Mouse (Mus musculus) thymus, adult 2 months (tissue): Measurements from ENCODE around the gene Cygb. TPM values are rescaled to one million over a fixed set of nuclear protein-coding genes. Genes with fewer than 3 reads are reported as not detected.
"Not testable (repeated sequence)": the region's sequence is repeated elsewhere in the genome, so short reads cannot be mapped to it uniquely, and the experiment has no call there.

Source experiments
- DNase-seq: peaks from one replicate; pipeline ENCODE4 v3.0.0; 2021
- H3K27ac ChIP-seq: fragments of 200-500 bp; 2 replicates; pipeline ENCODE4 v1.5.1; 2012; ENCODE audit warnings: low read length, control low read depth; ENCODE audit not compliant: control insufficient read depth, insufficient read depth
- H3K27me3 ChIP-seq: fragments of 200-500 bp; 2 replicates; pipeline ENCODE4 v1.6.1; 2012; ENCODE audit warnings: mild to moderate bottlenecking, low read length, moderate library complexity, mixed read lengths; ENCODE audit not compliant: control insufficient read depth, insufficient read depth
- H3K36me3 ChIP-seq: fragments of 200-500 bp; 2 replicates; pipeline ENCODE4 v1.6.1; 2012; ENCODE audit warnings: mild to moderate bottlenecking, low read length, moderate library complexity; ENCODE audit not compliant: control insufficient read depth, insufficient read depth
- H3K4me1 ChIP-seq: fragments of 200-500 bp; replicated peaks from 2 replicates; pipeline ENCODE4 v1.6.1; 2012; ENCODE audit warnings: low read length; ENCODE audit not compliant: control insufficient read depth, insufficient read depth
- H3K4me3 ChIP-seq: fragments of 200-500 bp; 2 replicates; pipeline ENCODE4 v1.5.1; 2012; ENCODE audit warnings: mild to moderate bottlenecking, low read length, control low read depth, moderate library complexity; ENCODE audit not compliant: control insufficient read depth, insufficient read depth
- CTCF ChIP-seq: fragments of 200-500 bp; IDR thresholded peaks from 2 replicates; pipeline ENCODE4 v1.5.1; 2012; ENCODE audit warnings: mild to moderate bottlenecking, control low read depth, low read length, moderate library complexity, borderline replicate concordance; ENCODE audit not compliant: control insufficient read depth, poor library complexity, insufficient read depth; ENCODE audit errors: extremely low read depth
- POLR2A ChIP-seq: fragments of 200-500 bp; IDR thresholded peaks from 2 replicates; pipeline ENCODE4 v1.6.1; 2012; ENCODE audit warnings: mild to moderate bottlenecking, low read length, control low read depth, moderate library complexity; ENCODE audit not compliant: control insufficient read depth, poor library complexity, insufficient read depth; ENCODE audit errors: extremely low read depth
- WGBS: fragments of 180-500 bp; shearing (Covaris S2); methylation state at CpG from one replicate; pipeline ENCODE4 v1.1.7; 2018; 5-methylcytosine and 5-hydroxymethylcytosine counted together
- polyA plus RNA-seq: library from polyadenylated mRNA; depleted of rRNA; stranded (reverse); fragments of >200 nt; gene quantifications from 2 replicates; pipeline ENCODE4 v1.2.3, GENCODE M21; 2012

Gene Cygb
- polyA plus RNA-seq, 1 experiment, result 14.0 TPM

DNA sequence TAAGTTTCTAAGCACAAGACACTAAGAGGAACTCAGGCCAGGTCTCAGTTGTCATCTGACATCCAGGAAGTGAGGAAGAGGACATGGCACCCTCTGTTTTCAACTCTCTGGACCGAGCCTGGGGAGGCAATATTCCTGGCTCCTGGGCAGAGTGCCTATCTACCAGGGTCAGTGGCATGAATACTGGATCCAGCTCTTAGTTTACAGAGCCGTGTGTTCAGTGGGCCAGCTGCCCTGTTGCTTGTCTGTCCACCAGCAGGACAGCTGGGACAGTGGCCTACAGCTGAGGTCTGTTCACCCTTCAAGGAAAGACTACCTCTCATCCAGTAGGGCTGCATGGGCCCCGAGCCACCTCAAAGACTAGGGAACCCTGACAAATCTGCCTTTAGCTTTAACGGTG is 27.0 kb upstream of the Cygb start:
- Histone ChIP-seq H3K36me3 (peaks cover 10% of the 10 kb centered on the region), H3K27me3 (no peaks in the 10 kb centered on the region), H3K4me3 (no peak overlapping the region), H3K4me1 (no peaks in the 10 kb centered on the region), H3K27ac (no peak overlapping the region)
- TF ChIP-seq POLR2A (no peak), CTCF (no peak)
- no peak for DNase-seq
- WGBS, result 93% methylated on average over 4 of the region's 4 CpGs

DNA sequence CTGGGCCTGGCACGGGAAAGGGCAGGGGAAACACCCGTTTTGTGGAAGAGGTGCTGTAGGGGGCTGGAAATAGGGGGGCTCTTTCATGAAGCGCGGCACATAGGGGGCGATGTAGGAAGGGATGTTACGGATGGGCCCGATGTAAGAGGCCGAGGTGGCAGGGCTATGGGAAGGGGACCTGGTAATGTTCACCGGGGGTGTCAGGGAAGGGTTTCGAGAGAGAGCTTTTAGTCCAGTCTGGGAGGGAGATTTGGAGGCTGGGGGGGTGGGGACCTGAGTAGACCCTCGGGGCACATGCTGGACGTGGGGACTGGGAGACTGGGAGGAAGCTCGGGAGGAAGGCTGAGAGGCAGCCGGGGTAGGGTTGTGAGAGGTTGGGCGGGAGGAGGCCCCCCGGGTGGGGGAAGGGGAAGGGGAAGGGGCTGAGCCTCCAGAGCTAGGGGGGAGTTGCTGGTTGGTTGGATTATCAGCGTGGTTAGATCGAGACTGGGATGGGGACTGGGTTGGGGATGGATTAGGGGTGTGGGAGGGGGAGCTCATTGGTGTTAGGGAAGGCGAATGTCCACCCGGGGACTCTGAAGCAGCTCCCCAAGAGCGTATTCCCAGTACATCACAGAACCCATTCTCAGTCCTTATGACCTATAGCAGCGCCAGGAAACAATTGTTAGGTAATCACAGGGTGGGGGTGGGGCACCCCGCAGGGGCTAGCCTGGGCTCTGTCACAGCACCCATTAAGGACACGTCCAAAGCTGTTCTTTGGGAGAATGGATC is 26.4 kb upstream of the Cygb start:
- Histone ChIP-seq H3K27me3 (no peaks in the 10 kb centered on the region), H3K4me1 (no peaks in the 10 kb centered on the region), H3K36me3 (peaks cover 16% of the 10 kb centered on the region), H3K27ac (no peak overlapping the region), H3K4me3 (no peak overlapping the region)
- WGBS, result 94% methylated on average over 24 of the region's 24 CpGs
- TF ChIP-seq POLR2A, result no peak
- no peak for TF ChIP-seq CTCF
- DNase-seq, result no peak

DNA sequence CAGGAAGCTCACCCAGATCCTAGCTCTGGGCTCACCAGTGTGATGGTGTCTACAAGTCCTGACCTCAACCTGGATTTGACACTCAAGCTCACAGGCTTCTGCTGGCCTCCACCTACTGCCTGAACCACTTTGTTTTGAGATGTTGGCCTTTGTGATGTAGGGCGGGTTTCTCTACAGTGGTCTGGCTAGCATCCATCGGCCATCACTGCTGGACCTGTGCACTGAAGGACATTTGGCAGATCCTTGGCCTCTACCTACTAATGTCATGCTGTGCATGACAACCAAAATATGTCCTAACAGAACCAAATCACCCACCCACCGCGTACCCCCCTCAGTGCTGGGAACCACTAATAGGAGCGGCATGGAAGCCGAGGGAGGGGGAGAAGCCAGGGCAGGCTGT is 25.0 kb upstream of the Cygb start:
- WGBS, result 94% methylated on average over 6 of the region's 6 CpGs
- H3K27me3 ChIP-seq, result no peaks in the 10 kb centered on the region
- H3K4me3 ChIP-seq, result no peak overlapping the region
- no peak for DNase-seq
- H3K36me3 ChIP-seq, result peaks cover 27% of the 10 kb centered on the region
- no peaks in the 10 kb centered on the region for H3K4me1 ChIP-seq
- no peak for TF ChIP-seq POLR2A
- no peak for TF ChIP-seq CTCF
- H3K27ac ChIP-seq, result no peak overlapping the region

DNA sequence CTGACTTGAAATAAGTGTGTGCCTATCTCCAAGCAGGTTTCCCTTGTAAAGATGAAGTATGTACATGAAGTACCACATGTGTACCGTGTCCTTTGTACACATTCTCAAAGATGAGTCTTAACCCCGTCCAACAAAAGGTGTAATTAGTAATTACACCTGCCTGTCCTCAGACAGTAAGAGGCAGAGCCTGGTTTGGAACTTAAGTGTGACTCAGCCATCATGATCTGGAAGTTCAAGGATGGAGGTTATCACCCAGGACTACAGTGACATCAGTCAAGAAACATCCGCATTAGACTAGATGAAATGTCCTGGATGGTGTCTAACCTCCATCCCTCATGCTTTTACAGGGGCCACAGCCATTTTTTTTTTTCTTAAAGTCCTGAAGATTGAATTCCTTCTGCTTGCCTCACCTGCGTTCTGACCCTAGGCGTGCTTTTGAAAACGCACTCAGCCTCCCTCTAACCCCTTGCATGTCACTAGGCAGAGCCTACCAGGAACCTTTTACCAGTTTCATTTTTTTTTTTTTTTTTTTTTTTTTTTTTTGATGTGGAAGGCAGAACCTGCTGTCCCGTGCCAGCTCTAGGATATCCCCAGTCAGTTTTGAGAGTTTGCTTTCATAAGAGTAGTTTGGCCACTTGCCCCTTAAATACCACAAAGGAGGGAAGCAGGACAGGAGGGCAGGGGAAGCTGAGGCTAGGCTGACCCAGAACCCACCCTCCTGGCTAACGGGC is 23.8 kb upstream of the Cygb start:
- Histone ChIP-seq H3K36me3 (peaks cover 36% of the 10 kb centered on the region), H3K4me1 (no peaks in the 10 kb centered on the region)
- WGBS, result 89% methylated on average over 8 of the region's 8 CpGs

DNA sequence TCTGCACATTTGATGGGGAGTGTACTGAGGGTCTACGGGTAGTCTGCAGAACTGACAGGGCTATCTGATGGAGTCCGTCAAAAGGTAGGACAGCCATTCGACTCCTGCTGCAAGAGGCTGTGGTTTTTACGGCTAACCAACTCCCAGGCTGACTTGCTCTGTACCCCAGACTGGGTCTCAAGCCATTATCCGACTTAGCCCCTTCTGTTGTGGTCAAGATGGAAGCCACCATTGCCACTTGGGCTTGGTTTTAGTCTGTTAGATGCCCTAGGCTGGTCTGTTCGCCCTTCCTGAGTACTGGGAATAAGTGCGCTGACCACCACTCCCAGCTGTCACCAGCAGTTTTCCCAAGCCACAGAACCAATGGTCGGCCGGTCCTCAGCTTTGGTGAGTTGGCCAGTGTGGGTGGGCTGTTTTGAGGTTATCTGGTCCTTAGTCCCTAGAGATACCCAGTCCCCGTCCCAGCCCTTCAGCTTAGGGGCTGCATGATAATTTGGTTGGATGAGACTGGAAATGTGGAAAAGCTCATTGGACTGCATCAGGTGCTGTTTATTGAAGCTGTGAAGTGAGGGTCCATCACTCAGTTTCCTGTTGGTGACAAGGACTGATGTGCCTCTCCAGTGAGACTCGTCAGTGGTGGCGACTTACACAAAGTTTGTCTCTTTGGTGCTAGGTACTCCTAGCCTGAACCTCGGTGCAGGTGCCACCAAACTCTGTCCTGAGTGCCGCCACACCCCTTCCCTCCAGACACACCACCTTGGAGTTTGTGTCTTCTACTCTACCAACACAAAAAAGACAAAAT is 22.3 kb upstream of the Cygb start:
- Histone ChIP-seq H3K4me3 (no peak overlapping the region), H3K27ac (no peak overlapping the region), H3K36me3 (peaks cover 36% of the 10 kb centered on the region), H3K4me1 (peaks cover 8% of the 10 kb centered on the region), H3K27me3 (no peaks in the 10 kb centered on the region)
- WGBS, result 89% methylated on average over 14 of the region's 14 CpGs
- DNase-seq, result no peak
- TF ChIP-seq CTCF (no peak), POLR2A (no peak)

More for the DNA sequence above, 23.8 kb upstream of the Cygb start:
- Histone ChIP-seq H3K27me3 (no peaks in the 10 kb centered on the region), H3K27ac (no peak overlapping the region), H3K4me3 (no peak overlapping the region)
- TF ChIP-seq CTCF, result no peak
- TF ChIP-seq POLR2A, result no peak
- DNase-seq, result no peak

DNA sequence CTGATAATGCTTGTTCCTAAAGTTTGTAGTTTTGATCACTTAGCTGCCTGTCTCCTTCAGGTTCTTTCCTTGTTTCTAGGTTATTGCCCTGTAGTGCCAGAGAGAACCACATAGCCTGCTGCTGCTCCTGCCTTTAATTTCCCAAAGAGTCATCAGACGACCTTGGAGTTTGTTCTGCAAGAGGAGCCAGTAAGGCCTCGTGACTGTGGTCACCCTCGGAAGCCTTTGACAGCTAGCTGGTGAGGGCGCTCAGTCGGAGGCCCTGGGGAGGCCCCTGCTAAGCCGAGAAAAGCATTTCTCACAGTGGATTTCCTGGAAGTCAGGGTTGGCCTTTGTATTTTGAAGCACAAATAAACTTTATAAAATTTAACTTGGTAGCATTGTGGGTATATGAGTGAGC is 21.3 kb upstream of the Cygb start:
- DNase-seq, H3K27ac ChIP-seq, H3K4me3 ChIP-seq, H3K27me3 ChIP-seq: not testable (repeated sequence)
- 87% methylated on average over 6 of the region's 6 CpGs for WGBS
- H3K4me1 ChIP-seq, result peaks cover 11% of the 10 kb centered on the region
- peaks cover 36% of the 10 kb centered on the region for H3K36me3 ChIP-seq

DNA sequence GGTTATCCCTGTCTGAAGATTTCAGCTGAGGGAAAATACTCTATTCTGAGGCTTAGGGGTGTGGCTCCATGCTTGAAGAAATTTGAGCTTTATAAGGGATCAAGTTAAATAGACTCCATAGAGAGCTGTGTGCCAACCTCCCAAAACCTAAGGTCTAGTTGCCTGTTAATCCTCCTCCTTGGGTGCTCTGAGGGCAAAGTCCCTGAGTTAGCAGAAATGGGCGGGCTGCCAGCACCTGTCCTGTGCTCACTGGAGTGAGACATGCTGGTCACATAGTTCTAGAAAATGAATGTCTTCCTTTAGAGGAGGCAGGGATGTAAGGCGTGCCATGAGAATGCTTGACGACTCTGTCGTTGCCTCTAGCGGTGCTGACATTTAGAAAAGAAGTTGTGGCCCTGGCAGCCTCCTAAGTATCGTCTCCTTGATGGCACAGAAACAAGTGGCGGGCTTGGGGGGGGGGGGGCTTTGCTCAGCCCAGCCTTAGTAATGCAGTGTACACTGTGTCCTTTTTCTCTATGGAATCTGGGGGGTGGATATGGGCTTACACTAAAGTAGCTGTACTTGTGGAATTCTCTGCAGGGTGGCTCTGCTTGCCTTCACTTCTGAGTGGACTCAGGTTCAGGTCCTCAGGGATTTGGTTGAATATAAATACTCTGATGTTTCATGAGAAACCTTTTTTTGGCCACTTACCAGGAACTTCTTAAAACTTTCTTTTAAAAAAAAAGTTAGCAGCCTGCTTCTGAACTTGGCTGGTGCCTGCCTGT is 20.7 kb upstream of the Cygb start:
- no peak overlapping the region for H3K27ac ChIP-seq
- peaks cover 36% of the 10 kb centered on the region for H3K36me3 ChIP-seq
- DNase-seq, result no peak

More for the DNA sequence above, 20.7 kb upstream of the Cygb start:
- no peak for TF ChIP-seq POLR2A
- no peak for TF ChIP-seq CTCF
- 91% methylated on average over 7 of the region's 7 CpGs for WGBS
- Histone ChIP-seq H3K4me3 (no peak overlapping the region), H3K27me3 (no peaks in the 10 kb centered on the region), H3K4me1 (peaks cover 11% of the 10 kb centered on the region)
